Mouse (Mus musculus): ENCODE results near the gene Kmt2a. TPM values are rescaled to one million over a fixed set of nuclear protein-coding genes. Genes with fewer than 3 reads are reported as not detected.

The Kmt2a gene
- polyA plus RNA-seq, 1 experiment = 5.6 TPM

- Histone ChIP-seq H3K36me3 (ENCODE audit: control insufficient read depth, insufficient read depth) (peaks cover 29% of the 10 kb centered on the region), H3K79me3 (ENCODE audit: low read depth) (peaks cover 70% of the 10 kb centered on the region), H3K27me3 (ENCODE audit: control insufficient read depth, insufficient read depth, insufficient read length) (no peaks in the 10 kb centered on the region), H3K4me3 (ENCODE audit: insufficient read depth, poor library complexity, severe bottlenecking) (no peak overlapping the region), H3ac (ENCODE audit: control insufficient read depth, insufficient read length, low read depth) (no peak overlapping the region), H3K79me2 (ENCODE audit: control insufficient read depth, insufficient read depth) (peaks cover 93% of the 10 kb centered on the region)
- TF ChIP-seq CEBPB (IDR thresholded peaks at IDR 0.05; ENCODE audit: low read depth) (no peak), MYOD1 (IDR thresholded peaks at IDR 0.05; ENCODE audit: control insufficient read depth, insufficient read length, low read depth) (no peak), USF1 (IDR thresholded peaks at IDR 0.05; ENCODE audit: low read depth) (no peak), MYOG (IDR thresholded peaks at IDR 0.05; ENCODE audit: control insufficient read depth, extremely low read depth, insufficient read length) (no peak), FOSL1 (IDR thresholded peaks at IDR 0.05; ENCODE audit: insufficient read depth, low read length, poor library complexity, severe bottlenecking) (no peak), CTCF (IDR thresholded peaks at IDR 0.05; ENCODE audit: control insufficient read depth, insufficient read depth, insufficient read length) (no peak), MAX (IDR thresholded peaks at IDR 0.05) (no peak)
These were observed 35.1 kb upstream of the Kmt2a start for GRCm38 (mm10) chr9:44916196-44916595.

- H3K79me3 ChIP-seq (ENCODE audit: low read depth) = peaks cover 62% of the 10 kb centered on the region
- peaks cover 42% of the 10 kb centered on the region for H3K36me3 ChIP-seq (ENCODE audit: control insufficient read depth, insufficient read depth)
- no peaks in the 10 kb centered on the region for H3K27me3 ChIP-seq (ENCODE audit: control insufficient read depth, insufficient read depth, insufficient read length)
- TF ChIP-seq FOSL1 (IDR thresholded peaks at IDR 0.05; ENCODE audit: insufficient read depth, low read length, poor library complexity, severe bottlenecking) (no peak), MAX (IDR thresholded peaks at IDR 0.05) (no peak), MYOG (IDR thresholded peaks at IDR 0.05; ENCODE audit: control insufficient read depth, extremely low read depth, insufficient read length) (no peak), USF1 (IDR thresholded peaks at IDR 0.05; ENCODE audit: low read depth) (no peak), MYOD1 (IDR thresholded peaks at IDR 0.05; ENCODE audit: control insufficient read depth, insufficient read length, low read depth) (no peak), CEBPB (IDR thresholded peaks at IDR 0.05; ENCODE audit: low read depth) (no peak), CTCF (IDR thresholded peaks at IDR 0.05; ENCODE audit: control insufficient read depth, insufficient read depth, insufficient read length) (no peak)
- H3ac ChIP-seq (ENCODE audit: control insufficient read depth, insufficient read length, low read depth) = no peak overlapping the region
- peaks cover 83% of the 10 kb centered on the region for H3K79me2 ChIP-seq (ENCODE audit: control insufficient read depth, insufficient read depth)
- no peak overlapping the region for H3K4me3 ChIP-seq (ENCODE audit: insufficient read depth, poor library complexity, severe bottlenecking)
These were observed 33.6 kb upstream of the Kmt2a start for GRCm38 (mm10) chr9:44914706-44915105.

- no peaks in the 10 kb centered on the region for H3K27me3 ChIP-seq (ENCODE audit: control insufficient read depth, insufficient read depth, insufficient read length)
- peaks cover 45% of the 10 kb centered on the region for H3K36me3 ChIP-seq (ENCODE audit: control insufficient read depth, insufficient read depth)
- peaks cover 30% of the 10 kb centered on the region for H3K79me3 ChIP-seq (ENCODE audit: low read depth)
- no peak for TF ChIP-seq CEBPB (IDR thresholded peaks at IDR 0.05; ENCODE audit: low read depth)
- no peak for TF ChIP-seq CTCF (IDR thresholded peaks at IDR 0.05; ENCODE audit: control insufficient read depth, insufficient read depth, insufficient read length)
- TF ChIP-seq USF1 (IDR thresholded peaks at IDR 0.05; ENCODE audit: low read depth) = no peak
- no peak for TF ChIP-seq MYOG (IDR thresholded peaks at IDR 0.05; ENCODE audit: control insufficient read depth, extremely low read depth, insufficient read length)
- TF ChIP-seq FOSL1 (IDR thresholded peaks at IDR 0.05; ENCODE audit: insufficient read depth, low read length, poor library complexity, severe bottlenecking) = no peak
- no peak for TF ChIP-seq MYOD1 (IDR thresholded peaks at IDR 0.05; ENCODE audit: control insufficient read depth, insufficient read length, low read depth)
- TF ChIP-seq MAX (IDR thresholded peaks at IDR 0.05) = no peak
- H3K79me2 ChIP-seq (ENCODE audit: control insufficient read depth, insufficient read depth) = peaks cover 50% of the 10 kb centered on the region
- H3K4me3 ChIP-seq (ENCODE audit: insufficient read depth, poor library complexity, severe bottlenecking) = no peak overlapping the region
- no peak overlapping the region for H3ac ChIP-seq (ENCODE audit: control insufficient read depth, insufficient read length, low read depth)
These were observed 30.3 kb upstream of the Kmt2a start for GRCm38 (mm10) chr9:44911365-44911764.

GRCm38 (mm10) chr9:44905620-44906019 is 24.5 kb upstream of the Kmt2a start:
- H3ac ChIP-seq (ENCODE audit: control insufficient read depth, insufficient read length, low read depth) = no peak overlapping the region
- H3K36me3 ChIP-seq (ENCODE audit: control insufficient read depth, insufficient read depth) = peaks cover 10% of the 10 kb centered on the region
- TF ChIP-seq MYOD1 (IDR thresholded peaks at IDR 0.05; ENCODE audit: control insufficient read depth, insufficient read length, low read depth) (no peak), MYOG (IDR thresholded peaks at IDR 0.05; ENCODE audit: control insufficient read depth, extremely low read depth, insufficient read length) (no peak), FOSL1 (IDR thresholded peaks at IDR 0.05; ENCODE audit: insufficient read depth, low read length, poor library complexity, severe bottlenecking) (no peak), CTCF (IDR thresholded peaks at IDR 0.05; ENCODE audit: control insufficient read depth, insufficient read depth, insufficient read length) (no peak), USF1 (IDR thresholded peaks at IDR 0.05; ENCODE audit: low read depth) (no peak), CEBPB (IDR thresholded peaks at IDR 0.05; ENCODE audit: low read depth) (no peak)
- no peaks in the 10 kb centered on the region for H3K79me2 ChIP-seq (ENCODE audit: control insufficient read depth, insufficient read depth)
- H3K79me3 ChIP-seq (ENCODE audit: low read depth) = no peaks in the 10 kb centered on the region
- H3K4me3 ChIP-seq (ENCODE audit: insufficient read depth, poor library complexity, severe bottlenecking) = no peak overlapping the region
- H3K27me3 ChIP-seq (ENCODE audit: control insufficient read depth, insufficient read depth, insufficient read length) = no peaks in the 10 kb centered on the region

- TF ChIP-seq USF1 (IDR thresholded peaks at IDR 0.05; ENCODE audit: low read depth) (no peak), MYOG (IDR thresholded peaks at IDR 0.05; ENCODE audit: control insufficient read depth, extremely low read depth, insufficient read length) (no peak), MYOD1 (IDR thresholded peaks at IDR 0.05; ENCODE audit: control insufficient read depth, insufficient read length, low read depth) (no peak), FOSL1 (IDR thresholded peaks at IDR 0.05; ENCODE audit: insufficient read depth, low read length, poor library complexity, severe bottlenecking) (no peak), CTCF (IDR thresholded peaks at IDR 0.05; ENCODE audit: control insufficient read depth, insufficient read depth, insufficient read length) (no peak), MAX (IDR thresholded peaks at IDR 0.05) (peak; percentile 59), CEBPB (IDR thresholded peaks at IDR 0.05; ENCODE audit: low read depth) (peak; percentile 97)
These were observed 23.9 kb upstream of the Kmt2a start for GRCm38 (mm10) chr9:44904964-44905363.

GRCm38 (mm10) chr9:44903856-44904255 is 22.8 kb upstream of the Kmt2a start:
- TF ChIP-seq MAX (IDR thresholded peaks at IDR 0.05) (no peak), FOSL1 (IDR thresholded peaks at IDR 0.05; ENCODE audit: insufficient read depth, low read length, poor library complexity, severe bottlenecking) (no peak), USF1 (IDR thresholded peaks at IDR 0.05; ENCODE audit: low read depth) (no peak)
- Histone ChIP-seq H3K27me3 (ENCODE audit: control insufficient read depth, insufficient read depth, insufficient read length) (no peaks in the 10 kb centered on the region), H3K4me3 (ENCODE audit: insufficient read depth, poor library complexity, severe bottlenecking) (no peak overlapping the region), H3K36me3 (ENCODE audit: control insufficient read depth, insufficient read depth) (no peaks in the 10 kb centered on the region), H3K79me3 (ENCODE audit: low read depth) (no peaks in the 10 kb centered on the region), H3K79me2 (ENCODE audit: control insufficient read depth, insufficient read depth) (no peaks in the 10 kb centered on the region), H3ac (ENCODE audit: control insufficient read depth, insufficient read length, low read depth) (no peak overlapping the region)

More at GRCm38 (mm10) chr9:44904964-44905363, 23.9 kb upstream of the Kmt2a start:
- Histone ChIP-seq H3K79me3 (ENCODE audit: low read depth) (no peaks in the 10 kb centered on the region), H3K79me2 (ENCODE audit: control insufficient read depth, insufficient read depth) (no peaks in the 10 kb centered on the region), H3ac (ENCODE audit: control insufficient read depth, insufficient read length, low read depth) (no peak overlapping the region), H3K4me3 (ENCODE audit: insufficient read depth, poor library complexity, severe bottlenecking) (no peak overlapping the region), H3K27me3 (ENCODE audit: control insufficient read depth, insufficient read depth, insufficient read length) (no peaks in the 10 kb centered on the region), H3K36me3 (ENCODE audit: control insufficient read depth, insufficient read depth) (peaks cover 6% of the 10 kb centered on the region)

All from C2C12 (cell line).